Mouse (Mus musculus): ENCODE measurements around the gene Olfr186.
"Not testable (repeated sequence)": the region's sequence is repeated elsewhere in the genome, so short reads cannot be mapped to it uniquely, and the experiment has no call there.

Gene Olfr186

DNA sequence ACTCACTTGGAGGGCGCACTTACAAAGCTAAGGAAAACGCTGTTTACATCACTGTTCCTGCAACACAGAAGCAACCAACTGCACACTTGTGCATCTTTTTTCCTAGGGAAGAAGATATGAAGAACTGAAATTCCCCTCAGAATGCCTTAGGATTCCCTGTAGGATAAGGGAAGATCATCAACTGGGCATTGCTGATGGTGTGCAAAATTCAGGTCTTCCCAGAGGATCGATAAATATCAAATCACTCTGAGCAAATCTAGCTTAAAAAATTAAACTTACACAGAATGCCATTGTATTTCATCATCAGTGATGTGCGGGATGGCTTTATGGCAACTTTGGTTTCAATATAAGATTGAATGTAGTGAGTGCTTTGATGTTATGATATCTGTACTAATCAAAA, at the start of gene Olfr186:
Gene Olfr186, minus strand, starts transcription at position 101 of the 400 bp plus-strand sequence.
- no peak for DNase-seq (ENCODE audit: low spot score)

DNA sequence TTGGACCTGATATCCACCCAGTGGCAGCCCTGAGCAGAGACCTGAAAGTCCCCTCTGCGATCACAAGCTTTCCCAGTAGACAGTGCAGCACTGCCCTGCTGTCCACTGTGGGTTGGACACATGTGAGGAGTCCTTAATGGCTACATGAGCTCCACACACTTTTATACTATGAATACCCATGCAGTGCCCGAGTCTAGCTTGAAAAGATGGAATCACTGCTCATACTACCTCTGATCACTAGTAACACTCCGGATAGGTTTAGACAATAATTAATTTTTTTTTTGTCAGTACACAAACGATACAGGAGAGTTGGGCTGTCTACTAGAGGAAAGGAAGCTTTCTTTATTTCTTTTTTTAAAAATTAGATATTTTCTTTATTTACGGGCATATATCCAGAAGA, 47.8 kb upstream of the Olfr186 start, which contains the start of gene Olfr190:
Gene Olfr190, minus strand, starts transcription at position 101 of the 400 bp plus-strand sequence.
- DNase-seq (ENCODE audit: low spot score): no peak

DNA sequence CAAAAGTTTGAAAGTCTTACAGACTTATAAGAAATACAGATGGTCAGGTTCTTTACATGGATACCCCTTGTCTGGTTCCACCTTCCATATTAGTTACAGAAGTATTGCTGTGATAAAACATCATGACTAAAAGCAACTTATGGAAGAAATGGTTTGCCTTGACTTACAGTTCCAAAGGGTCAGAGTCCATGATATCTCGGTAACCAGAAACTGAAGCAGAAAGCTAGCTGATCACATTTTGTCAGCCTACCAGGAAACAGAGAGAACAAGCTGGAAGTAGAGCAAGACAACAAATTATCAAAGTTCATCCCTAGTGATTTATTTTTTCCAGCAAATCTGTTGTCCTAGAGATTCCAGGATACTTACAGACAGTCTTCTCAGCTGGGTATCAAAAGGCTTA, 43.4 kb upstream of the Olfr186 start:
- DNase-seq (ENCODE audit: low spot score): no peak

DNA sequence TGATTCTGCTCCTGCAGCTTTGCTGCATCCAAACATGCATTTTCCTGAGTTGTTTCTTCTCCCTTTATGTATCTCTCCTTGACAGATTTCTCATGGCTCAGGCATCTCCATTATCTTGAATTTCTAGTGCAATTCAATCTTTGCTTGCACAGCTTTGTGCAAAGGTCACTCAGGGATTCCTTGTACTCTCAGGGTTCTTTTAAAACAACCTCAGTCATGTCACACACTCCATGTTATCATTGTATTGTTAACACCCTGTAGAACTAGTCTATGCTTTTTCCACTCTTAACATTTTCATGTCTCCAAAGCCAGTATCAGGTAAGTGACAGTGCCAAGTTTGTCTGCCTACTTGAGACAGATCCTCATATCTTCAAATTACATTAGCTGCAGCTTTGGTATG, 41.7 kb upstream of the Olfr186 start:
- DNase-seq (ENCODE audit: low spot score): no peak

DNA sequence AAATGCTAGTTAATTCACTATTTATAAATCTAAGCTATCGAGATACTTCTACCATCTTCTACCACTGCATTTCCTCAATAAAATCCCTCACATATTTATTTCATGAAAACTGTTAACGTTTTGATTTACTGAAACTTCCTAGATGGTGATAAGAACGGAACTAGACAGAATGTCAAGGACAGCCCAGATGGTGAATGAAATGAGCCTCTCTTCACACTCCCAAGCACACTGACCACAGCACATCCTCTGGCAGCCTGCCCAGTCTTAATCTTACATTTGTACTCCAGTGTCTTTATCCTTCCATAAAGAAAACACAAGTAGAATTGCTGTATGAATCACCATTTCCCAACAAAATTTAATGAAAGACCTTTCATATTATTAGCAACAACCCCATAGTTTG, 32.3 kb upstream of the Olfr186 start:
- DNase-seq (ENCODE audit: low spot score): not testable (repeated sequence)

DNA sequence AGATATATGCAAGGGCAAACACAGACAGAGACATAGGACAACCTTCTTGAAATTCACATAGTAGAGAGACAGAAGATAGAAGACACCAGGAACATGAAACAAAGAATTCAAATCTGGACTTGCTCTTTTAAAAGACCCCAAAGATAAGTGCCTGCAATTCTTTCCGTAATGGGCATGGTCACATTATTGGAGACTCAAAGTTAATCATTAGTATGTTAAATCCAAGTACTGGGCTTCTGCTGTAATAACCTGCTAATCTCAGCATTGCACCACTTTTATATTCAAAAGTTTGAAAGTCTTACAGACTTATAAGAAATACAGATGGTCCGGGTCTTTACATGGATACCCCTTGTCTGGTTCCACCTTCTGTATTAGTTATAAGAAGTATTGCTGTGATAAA, 19.2 kb upstream of the Olfr186 start:
- not testable (repeated sequence) for DNase-seq (ENCODE audit: low spot score)

DNA sequence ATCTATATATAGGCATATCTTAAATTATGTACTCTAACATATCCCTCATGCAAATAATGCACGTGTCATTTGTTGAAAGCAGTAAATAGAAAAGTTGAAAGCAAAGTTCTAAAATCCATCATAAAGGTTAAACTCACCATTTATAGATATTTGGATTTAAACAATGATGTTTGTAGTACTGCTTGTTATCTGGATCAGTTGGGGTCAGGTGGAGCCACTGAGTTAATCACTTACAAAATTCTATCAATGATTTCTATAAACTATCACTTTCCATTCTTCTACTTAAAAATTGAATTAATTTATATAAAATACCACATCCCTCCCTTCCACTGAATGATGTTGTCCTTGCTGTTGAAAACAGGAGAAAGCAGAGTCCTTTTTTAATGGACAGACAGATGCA, 18.8 kb upstream of the Olfr186 start:
- DNase-seq (ENCODE audit: low spot score): no peak

DNA sequence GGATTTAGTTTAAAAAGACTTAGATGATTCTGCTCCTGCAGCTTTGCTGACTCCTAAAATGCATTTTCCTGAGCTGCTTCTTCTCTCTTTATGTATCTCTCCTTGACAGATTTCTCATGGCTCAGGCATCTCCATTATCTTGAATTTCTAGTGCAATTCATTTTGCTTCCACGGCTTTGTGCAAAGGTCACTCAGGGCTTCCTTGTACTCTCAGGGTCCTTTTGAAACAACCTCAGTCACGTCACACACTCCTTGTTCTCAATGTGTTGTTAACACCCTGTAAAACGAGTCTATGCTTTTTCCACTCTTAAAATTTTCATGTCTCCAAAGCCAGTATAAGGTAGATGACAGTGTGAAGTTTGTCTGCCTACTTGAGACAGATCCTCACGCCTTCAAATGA, 17.5 kb upstream of the Olfr186 start:
- no peak for DNase-seq (ENCODE audit: low spot score)

DNA sequence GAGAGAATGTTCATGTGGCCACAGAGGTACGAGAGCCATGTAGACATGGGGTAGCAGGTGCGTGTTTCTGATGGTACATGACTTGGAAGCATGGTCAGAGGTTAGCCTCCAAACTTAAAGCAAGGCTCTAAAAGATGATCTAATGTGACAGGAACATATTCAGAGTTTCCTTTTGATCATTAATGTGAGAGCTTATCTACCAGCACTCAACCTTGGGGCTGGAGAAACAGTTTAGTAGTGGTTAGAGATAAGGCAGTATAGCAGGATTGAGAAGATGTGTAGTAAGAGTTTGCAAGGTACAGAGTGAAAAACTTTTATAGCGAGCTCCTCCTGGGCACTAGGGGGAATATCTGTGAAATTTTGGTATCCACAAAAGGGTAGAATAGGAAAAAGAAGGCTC, 15.7 kb upstream of the Olfr186 start:
- no peak for DNase-seq (ENCODE audit: low spot score)

DNA sequence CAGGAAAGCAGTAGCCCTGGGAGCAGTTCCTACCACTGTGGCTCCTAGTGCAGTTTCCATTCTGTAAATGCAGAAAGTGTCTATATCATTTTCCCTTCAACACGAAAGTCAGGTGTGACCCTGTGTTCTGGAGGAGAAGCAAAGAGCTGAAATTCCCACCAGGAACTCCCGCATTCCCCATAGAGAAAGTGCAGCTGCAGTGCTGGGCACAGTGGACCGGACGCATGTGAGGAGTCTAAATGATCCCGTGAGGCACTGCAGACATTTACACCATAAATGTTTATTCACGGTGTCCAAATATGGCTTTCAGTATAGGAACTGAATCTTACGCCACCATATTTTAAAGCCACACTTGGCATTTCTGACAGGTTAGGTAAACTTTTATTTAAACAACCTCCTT, 9.6 kb upstream of the Olfr186 start, which contains the start of gene Olfr187:
Gene Olfr187, minus strand, starts transcription at position 58 of the 400 bp plus-strand sequence.
- DNase-seq (ENCODE audit: low spot score): no peak

DNA sequence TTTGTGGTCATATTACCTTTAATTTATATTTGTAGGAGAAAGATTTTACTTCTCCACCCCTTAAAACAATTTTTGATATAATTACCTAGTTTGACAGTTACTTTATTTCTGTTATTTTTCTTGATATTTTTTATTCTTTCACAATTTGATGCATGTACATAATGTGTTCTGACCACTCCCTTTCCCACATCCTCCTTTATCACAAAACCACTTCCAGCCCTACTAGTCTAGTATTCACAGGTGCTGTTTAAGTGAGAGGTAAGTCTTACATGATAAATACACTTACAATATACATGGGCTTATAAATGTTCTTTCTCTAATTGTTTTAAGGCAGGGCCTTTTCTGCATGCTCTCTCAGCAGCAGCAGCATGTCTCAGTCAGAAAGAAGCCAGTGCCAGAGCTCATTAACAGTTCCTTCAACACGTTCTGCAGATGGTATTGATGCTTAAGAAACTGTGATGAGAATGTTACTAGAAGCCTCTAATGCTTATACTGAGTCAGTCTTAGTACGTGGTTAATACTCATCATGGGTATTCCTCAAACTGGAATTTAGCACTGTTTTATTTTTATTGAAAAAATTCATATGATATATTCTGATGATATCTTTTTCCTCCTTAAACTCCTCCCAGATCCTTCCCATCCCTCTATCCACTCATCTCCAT, 16.6 kb downstream of the Olfr186 start:
- no peak for DNase-seq (ENCODE audit: low spot score)

DNA sequence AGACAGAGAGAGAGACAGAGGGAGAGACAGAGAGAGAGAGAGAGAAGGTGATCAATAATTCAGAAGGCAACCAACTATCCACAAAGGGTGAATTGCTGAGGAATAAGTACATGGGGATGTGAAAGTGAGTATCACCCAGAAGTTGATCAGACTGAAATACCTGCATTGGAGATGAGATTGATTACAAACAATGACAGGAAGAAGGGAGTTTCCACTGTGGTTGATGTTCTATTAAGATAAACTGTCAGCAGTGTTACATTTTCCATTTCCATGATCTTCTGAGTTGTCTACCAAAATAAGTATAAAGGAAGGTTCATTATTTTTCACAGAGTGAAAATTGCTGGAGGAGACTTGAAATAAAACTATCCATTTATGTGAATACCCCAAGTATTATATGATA, 22.9 kb downstream of the Olfr186 start:
- DNase-seq (ENCODE audit: low spot score): no peak

DNA sequence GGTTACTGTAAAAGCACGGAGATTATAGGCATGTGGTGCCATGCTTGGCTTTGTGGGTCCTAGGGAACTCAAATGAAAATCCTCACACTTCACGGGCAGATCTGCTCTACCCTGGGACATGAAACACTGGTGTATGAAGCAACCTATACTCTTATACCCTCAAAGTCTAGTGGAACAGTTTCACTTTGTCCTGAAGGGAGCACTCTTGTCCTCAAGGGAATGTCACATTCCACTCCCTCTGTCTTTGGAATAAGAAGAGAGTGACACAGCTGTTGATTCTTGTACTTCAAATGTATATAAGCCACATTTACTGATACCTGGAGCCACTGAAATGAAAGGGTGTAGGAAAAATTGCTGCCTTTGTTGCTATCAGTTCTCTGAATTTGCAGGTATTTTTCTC, 35.0 kb downstream of the Olfr186 start, which contains the start of gene Olfr183:
Gene Olfr183, plus strand, starts transcription at position 301 of the 400 bp plus-strand sequence.
- no peak for DNase-seq (ENCODE audit: low spot score)
